ENCODE assay signal across 19 mouse cellular contexts in genomic region chr3:102738926-102739325, GRCm38 (mm10). TPM values are rescaled to one million over a fixed set of nuclear protein-coding genes. Genes with fewer than 3 reads are reported as not detected.
DNase-seq lines count a peak whose midpoint lies in the region; ATAC-seq and TF ChIP-seq lines count a peak whose summit lies in the region.
"Had no signal": no experiment of that assay in that cellular context is flagged by ENCODE, and none has a peak within 500 bp of the region (broad histone marks: within the 10 kb centered on the region; RNA-seq: fewer than 3 reads in every experiment).

No protein-coding gene starts in this region.

- no peaks in the 10 kb centered on the region for H3K36me3 ChIP-seq in heart, postnatal 0 days (replicated peaks; ENCODE audit: control insufficient read depth, insufficient read depth, low read length)
- H3K36me3 ChIP-seq in lung, embryonic 15.5 days = no peaks in the 10 kb centered on the region
- no peaks in the 10 kb centered on the region for H3K36me3 ChIP-seq in stomach, embryonic 16.5 days (ENCODE audit: control insufficient read depth, insufficient read depth, low read length)
- H3K36me3 ChIP-seq: hindbrain, embryonic 13.5 days; limb, embryonic 15.5 days; midbrain, embryonic 12.5 days; neural tube, embryonic 13.5 days; stomach, embryonic 15.5 days had no signal

- H3K27me3 ChIP-seq in heart, postnatal 0 days (ENCODE audit: control insufficient read depth, insufficient read depth, low read length) = no peaks in the 10 kb centered on the region
- H3K27me3 ChIP-seq in lung, embryonic 15.5 days = no peaks in the 10 kb centered on the region
- H3K27me3 ChIP-seq in stomach, embryonic 16.5 days (ENCODE audit: control insufficient read depth, insufficient read depth, low read length) = 0 out of 2 replicates have a peak, but pooled peaks cover 2% of the 10 kb centered on the region
- H3K27me3 ChIP-seq: forebrain, embryonic 13.5 days; hindbrain, embryonic 13.5 days; neural tube, embryonic 13.5 days; stomach, embryonic 15.5 days had no signal

- DNase-seq in gastrocnemius, adult 2 months = no peak
- no peak for DNase-seq in gastrocnemius, postnatal 14 days
- no peak for DNase-seq in heart, postnatal 0 days (ENCODE audit: low spot score)
- DNase-seq in heart, postnatal 10 days = no peak
- no peak for DNase-seq in lung, postnatal 36 days
- DNase-seq: kidney, adult 11 months; thymus, postnatal 14 days had no signal

- no peak for ATAC-seq in heart, postnatal 0 days (ENCODE audit: insufficient read depth, low read depth)
- no peak for ATAC-seq in lung, embryonic 15.5 days (ENCODE audit: borderline replicate concordance, extremely low read depth, low FRiP score, low TSS enrichment)
- ATAC-seq in stomach, embryonic 16.5 days (ENCODE audit: insufficient read depth, low FRiP score) = no peak
- no peak for ATAC-seq in frontal cortex, adult (ENCODE audit: low TSS enrichment)
- ATAC-seq: forebrain, embryonic 13.5 days had no signal

- no peak overlapping the region for H3K4me2 ChIP-seq in heart, postnatal 0 days (ENCODE audit: low read depth, low read length)
- H3K4me2 ChIP-seq in lung, embryonic 15.5 days = no peak overlapping the region
- H3K4me2 ChIP-seq in stomach, embryonic 16.5 days (ENCODE audit: low read depth, low read length) = no peak overlapping the region
- H3K4me2 ChIP-seq: forebrain, embryonic 13.5 days; hindbrain, embryonic 13.5 days; limb, embryonic 15.5 days; midbrain, embryonic 12.5 days; neural tube, embryonic 13.5 days; stomach, embryonic 15.5 days had no signal

- no peaks in the 10 kb centered on the region for H3K9me3 ChIP-seq in heart, postnatal 0 days (replicated peaks; ENCODE audit: control insufficient read depth, low read length)
- H3K9me3 ChIP-seq in lung, embryonic 15.5 days = no peaks in the 10 kb centered on the region
- H3K9me3 ChIP-seq in stomach, embryonic 16.5 days (replicated peaks; ENCODE audit: control insufficient read depth, low read length) = no peaks in the 10 kb centered on the region
- H3K9me3 ChIP-seq: forebrain, embryonic 13.5 days; hindbrain, embryonic 13.5 days; limb, embryonic 15.5 days; midbrain, embryonic 12.5 days; neural tube, embryonic 13.5 days; stomach, embryonic 15.5 days had no signal

- intact Hi-C loops in gastrocnemius, adult 2 months (cut with DNase I) = no loop called here
- intact Hi-C loops in gastrocnemius, postnatal 14 days (cut with DNase I; ENCODE audit: low total_unique reads) = no loop called here
- intact Hi-C loops in heart, postnatal 10 days (cut with DNase I) = loop anchor here (10.0 kb wide), 1 partner anchor 256 kb away; the partner anchor contains the start of gene Sike1

- WGBS in heart, postnatal 0 days = 71% methylated on average over 6 of the region's 6 CpGs
- WGBS in lung, embryonic 15.5 days = 63% methylated on average over 6 of the region's 6 CpGs
- WGBS in stomach, embryonic 16.5 days = 83% methylated on average over 6 of the region's 6 CpGs

- TF ChIP-seq CTCF in gastrocnemius, adult 2 months (IDR thresholded peaks at IDR 0.05) = no peak
- no peak for TF ChIP-seq CTCF in heart, postnatal 0 days (IDR thresholded peaks at IDR 0.05; ENCODE audit: low read depth)

- TF ChIP-seq EP300 in heart, postnatal 0 days (IDR thresholded peaks at IDR 0.05; ENCODE audit: low read depth) = no peak

- H3K4me1 ChIP-seq in heart, postnatal 0 days (ENCODE audit: control insufficient read depth, insufficient read depth) = peaks cover 55% of the 10 kb centered on the region
- peaks cover 32% of the 10 kb centered on the region for H3K4me1 ChIP-seq in lung, embryonic 15.5 days
- peaks cover 27% of the 10 kb centered on the region for H3K4me1 ChIP-seq in stomach, embryonic 16.5 days (ENCODE audit: control insufficient read depth, insufficient read depth, low read length)

- no peak overlapping the region for H3K9ac ChIP-seq in heart, postnatal 0 days (replicated peaks; ENCODE audit: low read depth, low read length)
- H3K9ac ChIP-seq in lung, embryonic 15.5 days = no peak overlapping the region
- no peak overlapping the region for H3K9ac ChIP-seq in stomach, embryonic 16.5 days (ENCODE audit: low read length)
- H3K9ac ChIP-seq: forebrain, embryonic 13.5 days; hindbrain, embryonic 13.5 days; limb, embryonic 15.5 days; midbrain, embryonic 12.5 days; neural tube, embryonic 13.5 days; stomach, embryonic 15.5 days had no signal

- no peak overlapping the region for H3K4me3 ChIP-seq in gastrocnemius, adult 2 months
- H3K4me3 ChIP-seq in heart, postnatal 0 days (ENCODE audit: low read depth, low read length) = no peak overlapping the region
- H3K4me3 ChIP-seq in lung, embryonic 15.5 days = no peak overlapping the region
- no peak overlapping the region for H3K4me3 ChIP-seq in stomach, embryonic 16.5 days (replicated peaks; ENCODE audit: low read length)
- H3K4me3 ChIP-seq: forebrain, embryonic 13.5 days; hindbrain, embryonic 13.5 days; limb, embryonic 15.5 days; midbrain, embryonic 12.5 days; neural tube, embryonic 13.5 days; stomach, embryonic 15.5 days had no signal

- peak overlapping the region; percentile 72 for H3K27ac ChIP-seq in gastrocnemius, adult 2 months
- peak overlapping the region; percentile 40; the same call in 1 of the 2 replicates for H3K27ac ChIP-seq in heart, postnatal 0 days (ENCODE audit: low read depth)
- peak overlapping the region; percentile 54 for H3K27ac ChIP-seq in lung, embryonic 15.5 days
- 0 out of 2 replicates have a peak overlapping the region, but pooled peaks have one; percentile 1 for H3K27ac ChIP-seq in stomach, embryonic 16.5 days (ENCODE audit: low read length)
- H3K27ac ChIP-seq: forebrain, embryonic 13.5 days; midbrain, embryonic 12.5 days had no signal

RNA-seq across cellular contexts. Expression of gene Tspan2, which starts 4.6 kb away (rescaled TPM):
- 1 to 10 TPM; 4.3 to 5.2 TPM for total RNA-seq in gastrocnemius, adult 2 months (2021)
- 10 to 100 TPM; 11.2 to 14.4 TPM for total RNA-seq in gastrocnemius, postnatal 14 days (2021)
- total RNA-seq in heart, postnatal 0 days (2014; rRNA removed; ENCODE audit: low replicate concordance) = 16.9 and 90.1 TPM in 2 replicates
- 13.2 and 17.1 TPM in 2 replicates for polyA plus RNA-seq in heart, postnatal 0 days (2015; fragmentation: Nextera tagmentation; extraction: Ambion mirVana)
- 10 to 100 TPM; 30.9 to 31.9 TPM for total RNA-seq in heart, postnatal 10 days (2021)
- 14.5 and 15.6 TPM in 2 replicates for polyA plus RNA-seq in lung, embryonic 15.5 days (2015; fragmentation: Nextera tagmentation; extraction: Ambion mirVana)
- polyA plus RNA-seq in stomach, embryonic 16.5 days (2015; fragmentation: Nextera tagmentation; extraction: Ambion mirVana) = 26.3 and 29.5 TPM in 2 replicates
- total RNA-seq: MEL had no signal

RNA-seq across cellular contexts. Expression of gene Tshb, which starts 43.6 kb away (rescaled TPM):
- total RNA-seq in gastrocnemius, adult 2 months (2021) = not detected
- not detected for total RNA-seq in gastrocnemius, postnatal 14 days (2021)
- total RNA-seq in heart, postnatal 0 days (2014; rRNA removed; ENCODE audit: low replicate concordance) = not detected in 2 replicates
- 0.16 TPM in 1 of 2 replicates, not detected in the other for polyA plus RNA-seq in heart, postnatal 0 days (2015; fragmentation: Nextera tagmentation; extraction: Ambion mirVana)
- total RNA-seq in heart, postnatal 10 days (2021) = not detected
- 0.09 and 0.30 TPM in 2 replicates for polyA plus RNA-seq in lung, embryonic 15.5 days (2015; fragmentation: Nextera tagmentation; extraction: Ambion mirVana)
- polyA plus RNA-seq in stomach, embryonic 16.5 days (2015; fragmentation: Nextera tagmentation; extraction: Ambion mirVana) = 0.09 and 0.16 TPM in 2 replicates
- total RNA-seq: left cerebral cortex, postnatal 10 days; MEL had no signal
- polyA plus RNA-seq: midbrain, embryonic 12.5 days; spleen, adult 2 months had no signal

Comparison
In these comparisons a context has a peak if more than half of its experiments do, and no peak if none do; other contexts are left out.
1. H3K27ac ChIP-seq: peak in every context shown above with its lines; median percentile 72 in gastrocnemius, adult 2 months; 54 in lung, embryonic 15.5 days; 40 in heart, postnatal 0 days; 1 in stomach, embryonic 16.5 days.